Mouse (Mus musculus) lung, adult 10 weeks (tissue): Measurements from ENCODE around the gene Atp6v0d1. TPM values are rescaled to one million over a fixed set of nuclear protein-coding genes. Genes with fewer than 3 reads are reported as not detected.

Experiments used
- polyA plus RNA-seq: library from polyadenylated mRNA; stranded (reverse); fragments of 350-450 nt; fragmentation: Illumina TruSeq; extraction: RNeasy Lipid Tissue Mini Kit (QIAGEN cat#74804); gene quantifications from one replicate; pipeline ENCODE4 v1.2.3, GENCODE M21; 2014; ENCODE audit warnings: low read depth, low replicate concordance; ENCODE audit not compliant: insufficient read depth

The Atp6v0d1 gene
- 95.5 TPM for polyA plus RNA-seq

GRCm38 (mm10) chr8:105565952-105566702 lies at the start of gene Atp6v0d1:
Atp6v0d1 (minus strand) TSS chr8:105566047.

GRCm38 (mm10) chr8:105604804-105605381 lies 39.0 kb upstream of the Atp6v0d1 start, which contains the start of gene Ripor1:
Ripor1 (plus strand) TSS chr8:105605255.

GRCm38 (mm10) chr8:105518436-105519313 lies 47.2 kb downstream of the Atp6v0d1 start, which contains the start of gene Hsd11b2:
Hsd11b2 (plus strand) TSS chr8:105518755.

GRCm38 (mm10) chr8:105496439-105497180 lies 69.2 kb downstream of the Atp6v0d1 start, which contains the start of gene Zdhhc1:
Zdhhc1 (minus strand) TSS chr8:105496902.

Other genes starting within 250 kb of the Atp6v0d1 start
- 1.3 TPM for gene Lrrc29, start 239.8 kb downstream of the Atp6v0d1 start, polyA plus RNA-seq
- 113 TPM for gene Tmem208, start 239.7 kb downstream of the Atp6v0d1 start, polyA plus RNA-seq
- gene Fhod1, start 218.1 kb downstream of the Atp6v0d1 start, polyA plus RNA-seq = 28.9 TPM
- gene Slc9a5, start 217.2 kb downstream of the Atp6v0d1 start, polyA plus RNA-seq = 1.9 TPM
- 0.29 TPM for gene Plekhg4, start 192.8 kb downstream of the Atp6v0d1 start, polyA plus RNA-seq
- gene Kctd19, start 152.5 kb downstream of the Atp6v0d1 start, polyA plus RNA-seq = 0.21 TPM
- 6.2 TPM for gene Lrrc36, start 152.5 kb downstream of the Atp6v0d1 start, polyA plus RNA-seq
- gene Tppp3, start 94.5 kb downstream of the Atp6v0d1 start, polyA plus RNA-seq = 588 TPM
- 33.8 TPM for gene Zdhhc1, start 69.1 kb downstream of the Atp6v0d1 start, polyA plus RNA-seq
- gene Hsd11b2, start 47.3 kb downstream of the Atp6v0d1 start, polyA plus RNA-seq = 0.74 TPM
- gene Ripor1, start 39.2 kb upstream of the Atp6v0d1 start, polyA plus RNA-seq = 24.7 TPM
- 25.0 TPM for gene Ctcf, start 70.5 kb upstream of the Atp6v0d1 start, polyA plus RNA-seq
- 4.4 TPM for gene Agrp, start 71.3 kb upstream of the Atp6v0d1 start, polyA plus RNA-seq
- gene Carmil2, start 120.2 kb upstream of the Atp6v0d1 start, polyA plus RNA-seq = 2.7 TPM
- 22.3 TPM for gene Acd, start 135.1 kb upstream of the Atp6v0d1 start, polyA plus RNA-seq
- 12.1 TPM for gene Pard6a, start 135.1 kb upstream of the Atp6v0d1 start, polyA plus RNA-seq
- gene 4933405L10Rik, start 141.6 kb upstream of the Atp6v0d1 start, polyA plus RNA-seq = not detected
- 4.8 TPM for gene Enkd1, start 142.2 kb upstream of the Atp6v0d1 start, polyA plus RNA-seq
- 9.4 TPM for gene Gfod2, start 192.6 kb upstream of the Atp6v0d1 start, polyA plus RNA-seq